Mouse (Mus musculus) bone marrow, adult 2 months (tissue): ENCODE results near the gene Cmtr2.

ENCODE experiments used
- CTCF ChIP-seq: fragments of 200-500 bp; IDR thresholded peaks from 2 replicates; pipeline ENCODE4 v1.5.1; 2011; ENCODE audit warnings: low read length, control low read depth; ENCODE audit not compliant: control insufficient read depth, insufficient read depth
- POLR2A ChIP-seq: fragments of 200-500 bp; IDR thresholded peaks from 2 replicates; pipeline ENCODE4 v1.6.1; 2011; ENCODE audit warnings: low read depth, mild to moderate bottlenecking, control low read depth, low read length, borderline replicate concordance; ENCODE audit not compliant: control insufficient read depth

- TF ChIP-seq CTCF (no peak), POLR2A (no peak)
These were observed 3.0 kb downstream of the Cmtr2 start for GRCm38 (mm10) chr8:110218511-110218910.
